Mouse (Mus musculus) heart, embryonic 12.5 days (tissue): Measurements from ENCODE around the gene AI413582. TPM values are rescaled to one million over a fixed set of nuclear protein-coding genes. Genes with fewer than 3 reads are reported as not detected.

Experiments
- ATAC-seq: fragments of 200-750 bp; cut with Nextera tagmentation; 2 replicates; pipeline ENCODE4 v1.8.0; 2017; ENCODE audit warnings: moderate TSS enrichment, moderate library complexity; ENCODE audit not compliant: insufficient number of reproducible peaks, low FRiP score
- H3K27ac ChIP-seq: fragments of 300-500 bp; sonication (generic); 2 replicates; pipeline ENCODE4 v1.5.1; 2016; ENCODE audit warnings: mild to moderate bottlenecking, moderate library complexity; ENCODE audit not compliant: poor library complexity, severe bottlenecking
- H3K27me3 ChIP-seq: fragments of 300-500 bp; sonication (generic); replicated peaks from 2 replicates; pipeline ENCODE4 v1.6.1; 2016; ENCODE audit warnings: mild to moderate bottlenecking, moderate library complexity
- H3K36me3 ChIP-seq: fragments of 300-500 bp; sonication (generic); 2 replicates; pipeline ENCODE4 v1.6.1; 2016; ENCODE audit warnings: mild to moderate bottlenecking, moderate library complexity
- H3K4me1 ChIP-seq: fragments of 300-500 bp; sonication (generic); replicated peaks from 2 replicates; pipeline ENCODE4 v1.6.1; 2016; ENCODE audit warnings: mild to moderate bottlenecking
- H3K4me2 ChIP-seq: fragments of 300-500 bp; sonication (generic); 2 replicates; pipeline ENCODE4 v1.6.1; 2016; ENCODE audit warnings: mild to moderate bottlenecking, moderate library complexity
- H3K4me3 ChIP-seq: fragments of 300-500 bp; sonication (generic); 2 replicates; pipeline ENCODE4 v1.5.1; 2016; ENCODE audit warnings: mild to moderate bottlenecking
- H3K9ac ChIP-seq: fragments of 300-500 bp; sonication (generic); 2 replicates; pipeline ENCODE4 v1.6.1; 2016; ENCODE audit warnings: mild to moderate bottlenecking, moderate library complexity
- H3K9me3 ChIP-seq: fragments of 300-500 bp; sonication (generic); replicated peaks from 2 replicates; pipeline ENCODE4 v1.6.1; 2016; ENCODE audit warnings: mild to moderate bottlenecking, moderate library complexity
- WGBS: fragments of 180-500 bp; shearing (Covaris S2); methylation state at CpG from one replicate; pipeline ENCODE4 v1.1.7; 2016; 5-methylcytosine and 5-hydroxymethylcytosine counted together
- polyA plus RNA-seq: library from polyadenylated mRNA; unstranded; fragments of >200 nt; fragmentation: Nextera tagmentation; extraction: Ambion mirVana; gene quantifications from 2 replicates; pipeline ENCODE4 v1.2.1, GENCODE M21; 2016

AI413582 gene
- polyA plus RNA-seq, 1 experiment from 2014 or later, result 14.9 TPM

DNA sequence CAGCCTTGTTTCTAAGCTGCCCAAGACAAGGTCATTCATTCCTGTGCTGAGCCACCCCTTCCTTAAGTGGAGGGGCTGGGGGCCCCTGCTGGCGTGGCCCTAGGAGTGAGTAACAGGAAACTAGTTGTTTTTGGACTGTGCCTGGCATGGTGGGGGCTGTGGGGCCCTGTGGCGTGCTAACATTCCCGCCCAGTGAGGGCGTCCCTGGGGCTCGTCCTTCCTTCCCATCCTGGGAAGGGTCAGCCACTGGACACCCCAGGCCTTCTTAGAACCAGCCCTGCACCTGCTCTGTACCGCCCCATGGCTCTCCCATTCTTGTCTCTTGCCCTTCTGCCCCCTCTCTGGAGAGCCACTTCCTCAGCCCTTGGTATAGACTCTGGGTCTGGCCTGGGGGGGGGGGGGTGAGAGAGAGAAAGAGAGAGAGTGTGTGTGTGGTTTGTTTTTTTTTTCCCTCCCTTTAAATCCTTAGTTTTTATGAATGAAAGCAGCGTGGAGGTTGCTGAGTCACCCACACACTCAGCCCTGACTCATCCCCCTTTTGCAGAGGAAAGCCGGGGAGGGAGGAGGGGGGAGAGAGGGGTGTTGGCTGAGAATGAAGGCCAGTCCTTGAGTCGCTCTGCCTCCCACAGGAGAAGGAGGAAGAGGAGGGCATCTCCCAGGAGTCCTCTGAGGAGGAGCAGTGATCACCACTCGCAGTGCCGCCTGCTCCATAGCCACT, 3.6 kb downstream of the AI413582 start:
- H3K27me3 ChIP-seq, result no peaks in the 10 kb centered on the region
- WGBS, result 45% methylated on average over 11 of the region's 11 CpGs
- ATAC-seq, result no peak
- H3K4me3 ChIP-seq, result no peak overlapping the region
- H3K4me2 ChIP-seq, result no peak overlapping the region
- H3K9ac ChIP-seq, result no peak overlapping the region
- H3K27ac ChIP-seq, result no peak overlapping the region
- H3K36me3 ChIP-seq, result peaks cover 14% of the 10 kb centered on the region
- no peaks in the 10 kb centered on the region for H3K9me3 ChIP-seq
- peaks cover 55% of the 10 kb centered on the region for H3K4me1 ChIP-seq

DNA sequence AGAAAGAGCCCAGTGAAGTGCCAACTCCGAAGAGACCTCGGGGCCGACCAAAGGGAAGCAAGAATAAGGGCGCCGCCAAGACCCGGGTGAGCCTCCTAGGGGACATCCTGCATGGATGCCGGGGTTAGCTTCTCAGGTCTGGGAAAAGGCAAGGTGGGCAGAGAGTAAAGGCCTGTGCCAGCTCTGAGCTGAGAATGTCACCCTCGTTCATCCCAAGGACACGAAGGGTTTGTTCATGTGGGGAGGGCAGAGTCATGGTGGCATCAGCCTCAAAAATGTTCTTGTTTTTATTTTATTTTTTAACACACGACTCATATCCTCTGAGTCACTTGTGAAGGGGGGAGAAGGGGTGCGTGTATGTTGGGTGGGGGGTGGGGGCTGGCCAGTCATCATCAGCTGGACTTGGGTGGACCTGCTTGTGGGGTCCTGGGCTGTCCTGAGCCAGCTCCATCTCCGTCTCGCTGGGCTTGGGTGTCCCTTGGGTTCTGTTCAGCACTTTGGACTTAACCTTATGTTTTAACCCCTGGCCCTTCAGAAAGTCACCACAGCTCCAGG, 4.6 kb downstream of the AI413582 start:
- Histone ChIP-seq H3K36me3 (peaks cover 14% of the 10 kb centered on the region), H3K27me3 (no peaks in the 10 kb centered on the region), H3K27ac (no peak overlapping the region), H3K9me3 (no peaks in the 10 kb centered on the region), H3K4me2 (no peak overlapping the region), H3K4me1 (peaks cover 46% of the 10 kb centered on the region), H3K9ac (no peak overlapping the region), H3K4me3 (no peak overlapping the region)
- no peak for ATAC-seq
- WGBS, result 86% methylated on average over 13 of the region's 13 CpGs

DNA sequence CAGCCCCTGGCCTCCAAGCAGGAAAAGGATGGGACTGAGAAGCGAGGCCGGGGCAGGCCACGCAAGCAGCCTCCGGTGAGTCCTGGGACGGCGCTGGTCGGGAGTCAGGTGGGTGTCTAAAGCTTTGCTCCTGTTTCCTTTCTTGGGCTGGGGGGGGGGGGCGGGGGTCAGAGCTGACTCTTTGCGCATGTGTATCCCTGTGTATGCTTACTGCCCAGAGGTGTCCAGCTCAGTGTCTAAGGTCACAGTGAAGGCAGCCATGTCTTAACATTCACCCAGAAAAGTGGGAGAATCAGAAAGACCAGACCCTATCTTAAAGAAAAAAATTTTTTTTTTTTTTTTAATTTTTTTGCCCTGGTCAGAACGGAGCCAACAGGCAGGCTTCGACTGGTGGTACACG, 6.0 kb downstream of the AI413582 start:
- Histone ChIP-seq H3K36me3 (peaks cover 14% of the 10 kb centered on the region), H3K27me3 (no peaks in the 10 kb centered on the region), H3K4me3 (no peak overlapping the region), H3K9ac (no peak overlapping the region), H3K9me3 (no peaks in the 10 kb centered on the region), H3K27ac (no peak overlapping the region), H3K4me1 (peaks cover 50% of the 10 kb centered on the region), H3K4me2 (no peak overlapping the region)
- WGBS, result 70% methylated on average over 12 of the region's 12 CpGs
- ATAC-seq, result no peak

DNA sequence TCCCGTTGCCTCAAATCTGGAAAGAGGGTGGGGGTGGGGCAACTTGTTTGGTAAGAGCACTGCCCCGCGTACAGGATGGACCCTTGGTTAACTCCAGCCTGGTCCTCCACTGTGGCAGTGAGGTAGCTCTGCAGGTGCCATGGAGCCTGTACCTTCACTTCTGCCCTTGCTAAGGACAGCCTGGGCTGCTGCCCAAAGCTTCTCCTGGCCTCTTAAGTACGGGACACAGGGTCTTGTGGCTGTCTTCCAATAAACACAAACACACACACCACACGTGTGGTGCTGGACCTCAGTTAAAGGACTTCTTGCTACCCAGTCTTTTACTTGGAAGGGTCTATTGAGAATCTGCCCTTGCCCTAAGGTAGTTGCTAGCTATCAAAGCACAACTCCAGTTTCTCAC, 6.7 kb downstream of the AI413582 start:
- H3K27ac ChIP-seq, result no peak overlapping the region
- peaks cover 53% of the 10 kb centered on the region for H3K4me1 ChIP-seq
- no peak for ATAC-seq
- H3K27me3 ChIP-seq, result no peaks in the 10 kb centered on the region
- H3K4me2 ChIP-seq, result peak overlapping the region; percentile 96
- peaks cover 14% of the 10 kb centered on the region for H3K36me3 ChIP-seq
- no peaks in the 10 kb centered on the region for H3K9me3 ChIP-seq
- 11% methylated on average over 5 of the region's 5 CpGs for whole genome bisulfite sequencing
- H3K4me3 ChIP-seq, result peak overlapping the region; percentile 4; the same call in 1 of the 2 replicates
- peak overlapping the region; percentile 23; the same call in 1 of the 2 replicates for H3K9ac ChIP-seq

DNA sequence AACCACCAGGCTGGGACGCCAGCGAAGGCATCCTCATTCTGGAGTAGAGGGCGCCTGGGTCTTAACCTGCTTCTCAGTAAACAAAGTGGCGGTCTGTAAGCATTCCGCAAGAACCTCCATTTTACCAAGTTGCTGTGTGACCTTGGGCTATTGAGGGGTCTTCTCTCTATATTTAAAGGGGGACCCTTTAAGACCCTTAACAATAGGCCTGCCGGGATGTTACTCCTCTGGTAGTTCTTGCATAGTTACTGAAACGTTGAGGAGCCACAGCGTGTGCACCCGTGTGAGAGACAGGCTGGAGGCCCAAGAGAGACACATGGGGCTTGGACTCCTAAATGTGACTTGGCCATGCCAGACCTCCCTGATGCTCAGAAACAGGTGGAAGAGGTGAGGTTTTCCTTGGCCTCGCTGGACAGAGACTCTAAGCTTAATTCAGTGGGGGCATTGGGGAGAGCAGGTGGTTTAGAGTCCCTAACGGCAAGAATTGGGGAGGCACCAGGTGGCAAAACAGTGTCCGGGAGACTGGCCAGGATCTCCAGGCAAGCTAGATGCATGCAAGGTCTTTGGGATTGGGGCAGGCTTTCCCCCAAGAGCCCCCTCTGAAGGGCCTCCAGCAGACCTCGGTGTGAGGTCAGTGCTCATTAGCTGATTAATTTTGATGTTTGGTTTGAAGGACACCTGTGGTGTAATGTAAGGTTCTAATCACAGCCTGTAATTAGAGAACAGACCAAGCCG, 7.5 kb downstream of the AI413582 start:
- Histone ChIP-seq H3K27ac (peak overlapping the region; percentile 98), H3K4me1 (peaks cover 54% of the 10 kb centered on the region), H3K4me2 (peak overlapping the region; percentile 96), H3K27me3 (no peaks in the 10 kb centered on the region), H3K36me3 (peaks cover 14% of the 10 kb centered on the region), H3K9ac (peak overlapping the region; percentile 92), H3K4me3 (peak overlapping the region; percentile 78), H3K9me3 (no peaks in the 10 kb centered on the region)
- ATAC-seq, result no peak
- WGBS, result 8% methylated on average over 14 of the region's 14 CpGs

DNA sequence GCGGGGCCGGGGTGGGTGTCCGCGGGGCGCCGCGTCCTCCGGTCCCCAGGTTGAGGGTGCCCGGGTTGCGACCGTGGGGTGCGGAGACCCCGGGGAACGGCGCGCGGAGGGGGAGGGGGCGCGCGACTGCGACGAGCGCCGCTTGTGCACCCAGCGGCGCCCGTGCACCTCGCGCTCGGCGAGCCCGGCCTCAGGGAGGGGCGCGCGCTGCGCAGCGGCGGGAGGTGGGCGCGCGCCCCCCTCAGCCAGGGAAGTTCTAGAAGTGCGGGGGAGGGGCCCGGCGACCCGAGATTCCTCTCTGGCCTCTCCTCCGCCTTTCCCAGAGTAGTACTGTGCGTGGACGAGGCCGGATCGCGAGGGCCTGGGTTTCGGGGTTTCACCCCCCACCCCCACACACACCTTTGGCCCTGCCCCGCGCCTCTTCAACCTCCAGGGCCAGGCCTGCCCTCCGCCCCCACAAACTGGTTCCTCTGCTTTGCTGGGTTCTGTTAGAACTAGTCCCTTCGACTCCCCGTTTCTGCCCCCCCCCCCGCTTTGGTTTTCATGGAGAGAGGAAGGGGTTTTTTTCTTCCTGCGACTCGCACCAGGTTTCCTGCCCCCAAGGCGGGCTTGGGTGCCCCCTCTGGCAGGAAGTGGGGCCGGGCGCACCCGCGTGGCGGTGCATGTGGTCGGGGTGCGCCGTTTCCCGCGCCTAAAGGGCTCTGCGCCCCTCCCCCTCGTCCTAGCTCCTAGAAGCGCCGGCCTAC, 8.2 kb downstream of the AI413582 start:
- Histone ChIP-seq H3K36me3 (peaks cover 14% of the 10 kb centered on the region), H3K9me3 (no peaks in the 10 kb centered on the region), H3K27me3 (no peaks in the 10 kb centered on the region), H3K4me3 (peak overlapping the region; percentile 78), H3K9ac (peak overlapping the region; percentile 92), H3K27ac (peak overlapping the region; percentile 98), H3K4me1 (peaks cover 54% of the 10 kb centered on the region), H3K4me2 (peak overlapping the region; percentile 96)
- ATAC-seq, result peak; percentile 29; the same call in 1 of the 2 replicates
- under 1% methylated on average over 70 of the region's 75 CpGs for WGBS

DNA sequence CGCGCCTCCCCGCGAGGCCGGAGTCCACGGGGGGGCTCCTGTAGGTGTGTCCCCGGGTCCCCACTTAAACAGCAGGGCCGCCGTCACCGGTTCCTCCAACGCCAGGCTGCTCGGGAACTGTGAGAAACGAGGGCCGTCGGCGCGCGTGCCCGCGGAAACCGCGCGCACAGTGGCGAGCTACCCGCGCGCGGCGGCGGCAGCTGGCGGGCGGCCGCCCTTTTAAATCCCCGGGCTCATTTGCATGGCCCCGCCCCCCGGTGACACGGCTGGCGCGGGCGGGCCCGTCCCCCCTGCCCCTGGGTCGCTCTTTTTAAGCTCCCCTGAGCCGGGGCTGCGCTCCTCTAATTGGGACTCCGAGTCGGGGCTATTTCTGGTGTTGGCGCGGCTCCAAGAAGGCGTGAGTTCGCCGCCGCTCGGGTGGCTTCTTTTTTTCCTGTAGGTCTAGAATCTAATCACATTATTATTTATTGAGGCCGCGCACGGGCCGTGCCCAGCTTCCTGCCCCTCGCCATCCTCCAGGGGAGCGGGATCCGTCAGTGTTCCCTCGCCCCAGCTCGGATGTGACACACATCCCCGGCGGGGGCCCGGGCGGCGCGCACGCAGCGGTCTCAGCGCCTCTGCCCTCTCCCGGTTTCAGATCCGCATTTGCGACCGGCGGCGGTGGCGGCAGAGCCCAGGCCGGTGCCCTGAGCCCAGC, 9.1 kb downstream of the AI413582 start, which contains the start of gene Hmga1:
Gene Hmga1, plus strand, starts transcription at position 183 of the 697 bp plus-strand sequence.
- Histone ChIP-seq H3K4me3 (peak within 1 kb of the TSS; percentile 78), H3K27ac (peak within 1 kb of the TSS; percentile 98), H3K9ac (peak within 1 kb of the TSS; percentile 92), H3K27me3 (no peaks in the 10 kb centered on the region), H3K4me1 (peaks cover 49% of the 10 kb centered on the region), H3K4me2 (peak within 1 kb of the TSS; percentile 96), H3K9me3 (no peaks in the 10 kb centered on the region), H3K36me3 (peaks cover 11% of the 10 kb centered on the region)
- ATAC-seq, result peak; percentile 82
- WGBS, result under 1% methylated on average over 79 of the region's 79 CpGs

DNA sequence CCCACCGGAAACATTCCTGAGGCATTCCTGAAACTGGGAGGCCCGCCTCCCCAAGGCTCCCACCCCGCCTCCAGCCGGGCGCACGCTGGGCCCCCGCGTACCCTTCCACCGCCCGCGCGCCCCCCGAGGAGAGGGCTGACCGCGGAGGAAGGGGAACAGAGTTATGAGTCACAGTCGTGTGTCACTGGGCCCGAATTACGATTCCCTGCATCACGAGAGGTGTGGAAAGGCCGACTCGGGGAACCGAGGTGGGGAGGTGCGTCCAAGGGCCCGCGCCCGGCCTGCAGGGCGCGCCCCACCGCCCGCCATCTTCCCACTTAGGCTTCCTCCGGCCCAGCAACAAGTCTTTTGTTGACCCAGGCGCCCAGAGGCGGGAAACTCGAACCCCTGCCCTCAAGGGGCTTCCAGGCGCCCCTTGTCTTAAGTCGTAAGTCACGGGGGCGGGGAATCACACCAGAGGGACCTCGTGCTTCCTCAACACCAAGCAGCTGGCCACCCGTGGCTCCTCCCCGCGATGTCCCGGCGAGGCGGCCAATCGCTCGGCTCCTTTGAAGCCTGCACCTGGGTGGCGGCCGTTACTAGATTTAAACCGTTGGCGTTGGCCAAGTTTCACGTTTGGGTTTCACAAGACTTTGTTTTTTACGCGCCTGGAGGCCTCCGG, 9.9 kb downstream of the AI413582 start:
- peak overlapping the region; percentile 96 for H3K4me2 ChIP-seq
- H3K9ac ChIP-seq, result peak overlapping the region; percentile 81
- H3K4me3 ChIP-seq, result peak overlapping the region; percentile 78
- under 1% methylated on average over 50 of the region's 55 CpGs for WGBS
- H3K27ac ChIP-seq, result peak overlapping the region; percentile 95
- no peaks in the 10 kb centered on the region for H3K27me3 ChIP-seq
- H3K4me1 ChIP-seq, result peaks cover 43% of the 10 kb centered on the region
- 0 out of 2 replicates have a peak, but pooled peaks cover 4% of the 10 kb centered on the region for H3K36me3 ChIP-seq
- no peaks in the 10 kb centered on the region for H3K9me3 ChIP-seq
- ATAC-seq, result peak; percentile 64

DNA sequence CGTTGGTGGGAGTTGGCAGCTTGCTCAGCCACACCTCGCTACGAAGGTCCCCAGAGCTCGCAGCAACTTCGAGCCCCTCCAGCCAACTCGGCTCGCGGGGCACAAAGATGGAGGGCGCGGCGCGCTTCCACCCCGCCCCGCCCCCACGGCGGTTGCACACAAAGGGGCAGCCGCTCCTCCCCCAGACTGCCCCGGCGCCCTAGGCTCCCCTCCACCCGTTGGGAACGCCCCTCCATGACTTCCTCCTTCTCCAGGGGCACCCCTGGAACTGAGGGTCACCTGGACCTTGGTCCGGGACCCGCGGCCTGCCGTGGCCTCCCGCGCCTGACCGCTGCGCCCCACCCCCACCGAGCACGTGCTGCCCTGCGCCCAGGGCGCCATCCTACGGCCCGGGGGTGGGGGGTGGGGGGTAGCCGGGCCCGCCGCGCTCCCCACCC, 10.5 kb downstream of the AI413582 start:
- 2% methylated on average over 35 of the region's 39 CpGs for WGBS
- Histone ChIP-seq H3K9me3 (no peaks in the 10 kb centered on the region), H3K4me3 (peak overlapping the region; percentile 78), H3K27me3 (no peaks in the 10 kb centered on the region), H3K9ac (peak overlapping the region; percentile 81), H3K4me2 (peak overlapping the region; percentile 96), H3K27ac (peak overlapping the region; percentile 95), H3K36me3 (no peaks in the 10 kb centered on the region), H3K4me1 (peaks cover 43% of the 10 kb centered on the region)
- ATAC-seq, result peak; percentile 56
